Mouse (Mus musculus): Measurements from ENCODE around the gene Gm14137.

DNA sequence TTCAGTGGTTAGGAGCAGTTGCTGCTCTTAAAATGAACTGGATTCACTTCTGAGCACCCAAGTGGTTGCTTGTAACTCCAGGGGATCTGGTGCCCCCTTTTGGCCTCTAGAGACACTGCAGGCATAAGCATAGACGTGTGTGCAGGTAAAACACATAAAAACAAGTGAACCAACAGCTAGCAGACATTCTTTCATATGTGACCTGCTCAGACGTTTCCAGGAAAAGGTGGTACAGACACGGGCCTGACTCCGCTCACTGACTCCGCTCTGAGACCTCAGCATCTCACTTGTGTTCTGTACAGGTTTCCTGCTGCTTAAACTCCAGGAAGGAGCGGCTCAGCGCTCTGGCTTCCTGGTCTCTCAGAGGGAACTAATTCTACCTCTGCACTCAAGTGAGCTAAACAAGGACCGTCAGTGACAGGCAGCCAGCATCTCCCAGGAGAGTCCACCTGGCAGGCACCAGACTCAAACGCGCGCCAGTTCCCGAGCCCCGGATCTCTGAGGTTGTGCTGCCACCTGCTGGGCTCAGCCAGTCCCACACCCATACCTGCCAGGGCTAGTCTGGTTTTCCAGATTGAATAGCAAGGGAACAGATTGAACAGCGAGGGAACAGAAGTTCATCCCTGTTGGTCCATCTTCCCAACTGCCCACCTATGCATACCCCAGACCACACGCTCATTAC lies 14.9 kb downstream of the Gm14137 start:
- TF ChIP-seq POLR2A (IDR thresholded peaks at IDR 0.05; ENCODE audit: borderline replicate concordance, extremely low read depth, low read depth, low read length) (no peak), CTCF (IDR thresholded peaks at IDR 0.05; ENCODE audit: insufficient read depth, low read length) (peak; percentile 85)

Measured in lung, adult 2 months (tissue).